Mouse (Mus musculus) mouse trophoblast stem cell (cell line): ENCODE measurements around the gene Tmed1.
"Not testable (repeated sequence)": the region's sequence is repeated elsewhere in the genome, so short reads cannot be mapped to it uniquely, and the experiment has no call there.

Experiments used
- in situ Hi-C, 2 experiments: fragments of 300-500 bp; cut with MseI, MboI; formaldehyde crosslinking; loops; 2 replicates in 1 of 2; 3 replicates in 1 of 2; pipeline ENCODE4 v1.15.1; 2025

The Tmed1 gene

DNA sequence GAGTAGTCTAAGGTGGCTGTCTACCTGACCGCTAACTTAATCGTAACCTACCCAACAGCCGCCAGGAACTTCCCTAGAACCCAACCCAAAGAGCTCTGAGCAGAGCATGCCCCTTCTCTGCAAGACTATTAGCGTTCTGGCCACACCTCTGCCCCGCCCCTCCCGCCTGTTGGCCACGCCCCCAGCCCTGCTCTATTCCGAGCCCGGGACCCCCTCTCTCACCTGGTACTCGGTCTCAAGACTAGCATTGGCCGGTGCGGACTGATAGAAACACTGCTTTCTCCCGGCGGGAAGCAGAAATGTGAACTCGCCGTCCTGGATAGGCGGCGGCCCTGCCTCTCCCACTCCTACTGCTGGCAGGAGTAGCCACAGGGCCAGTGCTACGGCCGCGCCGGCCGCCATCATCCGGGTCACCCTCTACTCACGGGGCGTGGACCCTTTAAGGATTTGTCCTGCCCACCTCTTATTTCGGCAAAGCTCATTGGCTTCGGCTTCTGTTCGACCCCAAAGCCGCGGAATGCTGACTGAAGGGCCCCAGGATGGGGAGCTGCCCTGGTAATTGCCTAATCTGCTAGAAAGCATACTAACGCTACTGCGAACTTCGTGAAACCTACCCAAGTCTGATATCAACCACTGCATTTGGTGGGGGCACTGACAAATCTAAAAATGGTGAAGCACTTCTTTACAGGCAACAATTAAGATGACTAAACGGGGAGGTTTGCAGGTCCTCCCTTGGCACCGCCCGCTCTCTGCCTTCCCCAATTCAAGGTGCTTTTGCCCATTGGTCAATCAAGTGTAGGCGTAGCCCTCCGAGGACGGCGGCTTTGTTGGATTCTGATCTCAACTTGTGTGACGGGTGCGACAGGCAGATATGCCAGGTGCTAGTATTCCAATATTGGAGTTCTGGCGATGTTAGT, at the start of gene Tmed1:
Gene Tmed1 (minus strand): TSS at position 481 of the 917 bp plus-strand sequence.
- in situ Hi-C loops = no loop called here

DNA sequence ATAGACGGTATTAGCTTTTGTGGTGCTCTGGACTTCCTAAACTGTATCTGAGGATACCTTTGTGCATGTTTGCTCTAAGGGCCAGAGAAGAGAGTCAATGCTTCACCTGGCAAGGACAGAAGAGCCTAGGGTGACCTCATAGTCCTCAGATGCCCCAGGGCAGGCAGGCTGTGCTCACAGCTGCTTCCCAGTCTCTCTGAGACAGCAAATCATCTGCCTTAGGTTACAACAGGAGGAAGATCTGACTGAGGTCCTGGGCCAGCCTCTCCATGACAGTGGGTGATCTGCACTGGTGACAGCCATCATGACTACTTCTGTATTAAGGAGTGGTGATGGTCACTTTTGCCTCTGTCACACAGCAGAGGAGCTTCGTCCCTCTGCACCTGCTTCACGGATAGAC, 49.1 kb upstream of the Tmed1 start:
- in situ Hi-C loops = no loop called here

DNA sequence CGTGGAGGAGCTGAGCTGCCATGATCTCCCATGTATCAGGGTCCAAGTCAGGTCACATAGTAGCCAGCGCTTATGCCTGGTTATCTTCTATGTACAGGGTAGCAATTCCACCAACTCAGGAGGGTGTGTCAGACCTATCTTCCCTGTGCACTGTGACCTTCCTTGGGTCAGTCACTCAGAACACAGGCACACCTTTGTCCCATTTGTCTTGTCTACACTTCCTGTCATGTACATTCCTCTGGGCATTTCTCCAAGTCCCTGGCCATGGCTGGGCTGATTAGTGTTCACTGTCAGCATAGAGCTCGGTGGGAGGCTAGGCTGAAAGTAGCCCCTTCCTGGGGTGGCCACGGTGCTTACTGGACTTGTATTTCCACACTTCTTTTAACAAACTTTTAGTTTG, 48.3 kb upstream of the Tmed1 start:
- in situ Hi-C loops = no loop called here

DNA sequence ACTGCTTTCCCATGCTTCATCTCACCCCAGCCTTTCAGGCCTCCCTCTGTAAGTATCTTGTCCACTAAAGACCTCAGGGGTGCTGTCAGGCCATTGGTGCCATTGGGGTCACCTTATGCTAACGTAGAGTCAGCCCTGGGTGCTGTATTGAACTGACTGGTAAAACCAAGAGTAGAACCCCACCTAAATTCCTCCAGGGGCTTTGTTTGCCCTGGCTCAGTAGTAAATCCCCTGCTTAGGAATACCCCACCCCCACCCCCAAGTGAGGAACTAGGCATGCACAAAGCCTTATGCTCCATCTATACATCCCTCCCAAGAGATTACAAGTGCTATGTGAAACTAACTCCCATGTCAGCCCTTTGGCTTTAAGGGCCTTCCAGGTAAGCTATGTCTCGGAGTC, 47.5 kb upstream of the Tmed1 start:
- in situ Hi-C loops = no loop called here

DNA sequence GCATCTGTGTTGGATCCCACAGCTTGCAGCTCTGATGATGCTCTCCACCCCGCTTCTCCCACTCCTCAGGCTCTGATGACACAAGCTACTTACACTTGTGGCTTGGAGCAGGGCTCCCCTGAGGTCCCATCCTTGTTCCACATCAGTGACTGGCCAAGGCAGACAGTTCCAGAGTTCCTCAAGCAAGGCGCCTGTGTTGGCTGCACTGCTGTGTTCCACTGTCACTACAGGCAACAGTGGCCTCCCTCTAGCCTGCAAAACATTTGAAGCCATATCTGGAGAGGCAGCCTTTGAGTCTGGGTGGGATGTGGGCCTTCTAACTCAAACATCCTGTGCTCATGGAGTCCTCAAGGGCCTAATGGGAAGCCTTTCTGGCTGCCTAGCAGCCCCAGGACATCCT, 46.9 kb upstream of the Tmed1 start:
- in situ Hi-C loops = no loop called here

DNA sequence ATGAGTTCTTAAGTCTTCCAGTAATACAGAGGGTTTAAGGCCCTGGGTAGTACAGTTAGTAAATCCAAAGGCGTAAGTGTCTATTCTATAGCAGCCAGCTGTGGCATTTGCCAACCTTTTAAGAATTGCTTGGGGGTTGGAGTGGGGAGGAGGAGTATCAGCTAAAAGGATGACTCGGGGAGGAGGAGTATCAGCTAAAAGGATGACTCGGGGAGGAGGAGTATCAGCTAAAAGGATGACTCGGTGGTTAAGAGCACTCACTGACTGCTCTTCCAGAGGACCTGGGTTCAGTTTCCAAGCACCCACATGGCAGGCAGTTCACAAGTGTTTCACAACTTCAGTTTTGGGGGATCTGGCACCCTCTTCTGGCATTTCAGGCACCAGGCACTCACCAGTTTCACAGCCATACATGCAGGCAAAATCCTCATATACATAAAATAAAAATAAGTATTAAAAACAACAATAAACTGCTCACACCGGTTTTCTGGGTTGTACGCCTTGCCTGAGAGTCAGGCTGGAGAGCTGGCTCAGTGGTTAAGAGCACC, 45.2 kb upstream of the Tmed1 start:
- in situ Hi-C loops = no loop called here

DNA sequence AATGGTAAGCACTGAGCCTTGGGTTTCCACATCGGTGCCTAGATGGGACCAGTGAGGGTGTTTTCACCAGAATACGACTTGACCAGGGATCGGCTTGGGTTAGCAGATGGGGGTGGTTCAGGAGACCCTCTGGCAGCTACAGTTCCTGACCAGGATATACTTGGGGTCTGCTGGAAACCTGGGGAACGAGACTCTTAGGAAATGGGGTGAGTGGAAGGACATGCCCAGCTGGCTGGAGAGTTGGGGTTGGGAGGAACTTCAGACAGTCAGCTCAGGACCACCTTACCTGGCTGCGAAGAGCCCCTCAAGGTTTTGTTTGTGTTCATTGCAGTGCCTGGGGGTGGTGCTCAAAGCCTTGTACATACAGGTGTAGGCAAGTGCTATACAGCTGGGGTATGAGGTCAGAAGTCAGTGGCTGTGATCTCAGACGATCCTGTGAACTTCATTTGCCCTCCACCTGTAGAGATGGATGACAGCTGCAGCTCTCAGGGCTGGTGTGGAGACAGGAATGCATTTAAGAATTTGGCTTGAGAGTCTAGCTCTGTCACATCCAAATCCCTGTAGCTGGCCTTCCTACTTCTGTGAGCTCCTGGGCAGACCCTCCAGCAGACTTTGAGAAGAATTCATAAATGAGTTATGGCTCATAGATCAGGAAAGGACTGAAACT, 43.7 kb upstream of the Tmed1 start:
- in situ Hi-C loops = no loop called here

DNA sequence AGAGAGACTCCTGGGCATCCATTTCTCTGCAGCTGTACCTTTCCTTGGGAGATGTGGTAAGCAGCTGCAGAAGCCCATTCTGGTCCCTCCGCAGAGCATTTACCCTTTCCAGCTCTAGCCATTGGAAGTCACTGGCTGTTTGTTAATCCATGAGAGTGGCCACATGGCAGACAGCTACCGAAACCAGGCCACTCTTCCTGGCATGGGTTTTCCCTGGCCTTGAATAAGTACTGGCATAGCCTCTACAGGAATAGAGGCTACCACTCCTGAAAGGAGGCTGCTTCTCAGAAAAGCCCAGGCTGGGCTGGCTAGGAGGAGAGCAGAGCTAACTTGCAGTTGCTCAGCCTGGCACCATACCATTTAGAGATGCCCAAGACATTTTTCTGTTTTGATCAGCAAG, 41.0 kb upstream of the Tmed1 start:
- in situ Hi-C loops = no loop called here

DNA sequence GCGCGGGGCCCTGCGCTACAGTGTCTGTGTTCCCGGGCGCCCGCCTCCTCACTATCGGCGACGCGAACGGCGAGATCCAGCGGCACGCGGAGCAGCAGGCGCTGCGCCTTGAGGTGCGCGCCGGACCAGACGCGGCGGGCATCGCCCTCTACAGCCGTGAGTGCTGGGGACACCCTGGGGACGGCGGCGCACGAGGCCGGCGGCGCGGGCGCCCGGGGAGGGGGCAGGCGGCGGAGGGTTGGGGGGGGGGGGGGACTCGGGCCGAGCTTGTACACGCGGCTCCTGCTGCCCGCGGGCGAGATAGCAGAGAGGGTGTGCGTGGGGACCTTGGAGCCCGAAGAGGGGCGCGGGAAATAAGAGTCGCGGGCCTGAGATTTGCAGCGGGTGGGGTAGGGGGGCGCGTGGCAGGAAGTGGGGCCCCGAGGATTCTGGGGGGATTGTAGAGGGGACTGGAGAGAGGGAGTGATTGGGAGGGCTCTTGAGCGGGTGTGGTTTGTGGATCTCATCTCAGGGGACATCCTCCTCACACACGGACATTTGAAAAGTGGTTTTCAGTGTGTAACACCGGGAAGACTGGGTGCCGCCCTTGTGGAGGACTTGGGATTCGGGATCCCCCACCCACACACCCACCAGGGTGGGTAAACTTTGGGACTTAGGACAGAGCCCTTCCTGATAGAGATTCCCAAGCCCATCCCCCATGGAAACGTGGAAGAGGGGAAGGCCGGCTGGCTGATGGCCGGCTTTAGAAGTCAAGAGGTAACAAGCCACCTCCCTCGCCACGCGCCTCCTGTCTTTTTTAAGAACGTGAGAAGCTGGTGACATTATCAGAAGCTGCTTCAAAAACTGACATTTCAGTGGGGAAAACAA, 37.3 kb upstream of the Tmed1 start:
- in situ Hi-C loops = no loop called here

DNA sequence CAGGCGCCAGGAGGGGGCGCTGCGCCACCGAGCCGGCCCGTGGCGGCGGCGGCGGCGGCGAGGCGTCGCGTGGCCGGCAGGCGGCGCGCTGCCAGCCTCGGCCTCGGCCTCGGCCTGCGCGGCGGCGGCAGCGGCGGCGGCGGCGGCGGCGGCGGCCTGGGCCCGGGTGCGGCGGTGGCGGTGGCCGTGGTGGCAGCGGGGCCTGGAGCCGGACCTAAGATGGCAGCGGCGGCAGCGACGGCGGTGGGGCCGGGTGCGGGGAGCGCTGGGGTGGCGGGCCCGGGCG, 36.7 kb upstream of the Tmed1 start, which contains the start of gene Carm1:
Gene Carm1 (plus strand): TSS at position 106 of the 286 bp plus-strand sequence.
- in situ Hi-C loops = no loop called here

DNA sequence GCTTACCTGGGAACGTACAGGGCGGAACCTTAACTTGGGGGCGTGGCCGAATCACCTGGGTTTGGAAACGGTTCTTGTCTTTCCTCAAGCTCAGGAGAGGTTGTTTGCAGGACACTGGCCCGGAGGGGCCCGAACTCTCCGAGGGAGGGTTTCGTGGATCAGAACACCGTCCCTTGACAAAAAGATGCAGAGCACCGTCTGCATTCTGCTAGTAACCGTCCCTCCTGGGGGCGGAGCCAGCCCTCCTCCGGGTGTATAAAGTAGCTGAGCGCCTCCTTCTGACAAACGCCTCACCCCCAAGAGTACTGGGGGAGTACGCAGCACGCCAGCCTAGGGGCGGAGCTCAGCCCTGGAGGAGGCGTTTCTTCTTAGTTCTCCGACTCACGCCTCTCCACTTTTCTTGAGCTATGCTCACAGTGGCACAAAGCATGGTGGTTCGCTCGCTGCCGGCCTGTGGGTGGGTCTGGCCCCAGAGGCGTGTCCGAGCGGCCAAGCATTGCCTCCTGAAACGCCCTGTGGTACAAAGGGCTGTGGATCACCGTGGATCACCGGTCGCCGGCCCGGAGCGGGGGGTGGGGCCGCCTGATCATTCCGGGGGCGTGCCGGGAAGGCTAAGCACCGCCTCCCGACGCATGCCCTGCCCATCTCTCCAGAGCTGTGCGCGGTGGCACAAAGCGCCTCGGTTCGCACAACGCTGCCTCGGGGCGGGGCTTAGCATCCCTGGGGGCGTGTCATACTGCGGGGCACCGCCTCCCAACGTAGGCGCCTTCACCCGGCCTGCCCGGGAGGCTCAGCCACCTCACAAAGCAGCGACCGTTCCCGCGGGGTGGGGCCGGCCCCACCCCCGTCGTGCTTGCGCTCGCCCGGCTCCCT, 36.1 kb upstream of the Tmed1 start:
- in situ Hi-C loops = no loop called here

DNA sequence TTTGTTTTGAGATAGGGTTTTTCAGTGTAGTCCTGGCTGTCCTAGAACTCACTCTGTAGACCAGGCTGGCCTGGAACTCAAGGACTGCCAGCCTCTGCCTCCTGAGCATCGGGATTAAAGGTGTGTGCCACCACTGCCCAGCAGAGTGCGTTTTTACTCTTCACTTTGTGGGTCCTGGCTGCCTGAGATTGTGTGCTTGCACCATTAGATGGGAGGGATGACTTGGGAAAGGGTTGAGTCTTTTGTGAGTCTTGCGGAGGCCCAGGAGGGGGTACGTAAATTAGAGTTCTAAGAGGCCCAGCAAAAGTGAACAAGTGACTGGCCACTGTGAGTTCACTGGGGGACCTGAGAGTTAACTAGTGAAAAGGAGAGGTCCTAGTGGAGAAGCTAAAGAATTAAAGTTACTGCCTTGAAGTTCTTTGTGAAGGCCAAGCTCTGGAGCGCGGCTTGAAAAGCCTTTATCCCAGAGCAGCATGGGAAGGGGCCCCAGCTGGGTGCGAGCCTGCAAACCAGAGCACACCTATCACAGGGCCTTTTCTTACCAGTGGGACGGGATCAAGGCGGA, 35.4 kb upstream of the Tmed1 start:
- in situ Hi-C loops = no loop called here

DNA sequence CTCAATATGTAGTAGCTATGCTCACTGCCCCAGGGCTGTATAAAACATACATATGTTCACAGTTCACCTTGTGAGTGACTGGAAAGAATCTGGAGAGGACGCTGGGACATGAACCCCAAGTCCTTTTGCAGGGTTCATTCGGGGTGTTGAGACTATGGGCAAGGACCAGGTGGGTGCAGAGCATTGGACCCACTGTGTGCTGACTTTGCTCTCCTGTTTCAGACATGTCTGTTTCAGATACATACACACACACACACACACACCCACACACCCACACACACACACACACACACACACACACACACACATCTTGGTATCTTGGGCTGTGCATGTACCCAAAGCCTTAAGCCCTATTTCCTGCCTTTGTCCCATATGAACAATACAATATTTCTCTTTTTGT, 31.9 kb upstream of the Tmed1 start:
- in situ Hi-C loops = not testable (repeated sequence)

DNA sequence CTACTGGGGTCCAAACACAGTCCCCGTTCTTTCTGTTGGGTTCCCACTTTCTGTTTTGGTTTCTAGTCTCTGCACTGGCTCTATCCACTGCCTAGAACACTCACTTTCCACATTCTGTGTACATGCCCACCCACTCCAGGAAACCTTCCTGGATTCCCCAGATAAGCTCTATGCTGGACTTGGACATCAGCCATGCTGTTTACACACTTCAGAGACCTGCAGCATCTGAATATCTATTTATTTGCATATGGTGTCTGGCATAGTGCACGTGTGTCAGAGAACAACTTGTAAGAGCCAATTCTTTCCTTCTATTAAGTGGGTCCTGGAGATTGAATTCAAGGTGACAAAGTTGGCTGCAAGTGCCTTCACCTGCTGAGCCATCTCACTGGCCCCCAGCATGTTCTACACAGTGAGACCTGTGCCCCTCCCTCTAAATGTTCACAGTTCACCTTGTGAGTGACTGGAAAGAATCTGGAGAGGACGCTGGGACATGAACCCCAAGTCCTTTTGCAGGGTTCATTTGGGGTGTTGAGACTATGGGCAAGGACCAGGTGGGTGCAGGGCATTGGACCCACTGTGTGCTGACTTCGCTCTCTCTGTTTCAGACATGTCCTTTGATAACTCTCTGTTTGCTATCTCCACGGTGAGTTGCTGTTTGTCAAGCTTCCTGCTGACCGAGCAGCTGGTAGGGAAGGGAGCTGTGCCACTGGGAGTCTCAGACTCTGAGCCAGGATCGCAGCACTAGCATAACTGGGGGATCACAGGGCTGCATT, 30.1 kb upstream of the Tmed1 start:
- in situ Hi-C loops = no loop called here

DNA sequence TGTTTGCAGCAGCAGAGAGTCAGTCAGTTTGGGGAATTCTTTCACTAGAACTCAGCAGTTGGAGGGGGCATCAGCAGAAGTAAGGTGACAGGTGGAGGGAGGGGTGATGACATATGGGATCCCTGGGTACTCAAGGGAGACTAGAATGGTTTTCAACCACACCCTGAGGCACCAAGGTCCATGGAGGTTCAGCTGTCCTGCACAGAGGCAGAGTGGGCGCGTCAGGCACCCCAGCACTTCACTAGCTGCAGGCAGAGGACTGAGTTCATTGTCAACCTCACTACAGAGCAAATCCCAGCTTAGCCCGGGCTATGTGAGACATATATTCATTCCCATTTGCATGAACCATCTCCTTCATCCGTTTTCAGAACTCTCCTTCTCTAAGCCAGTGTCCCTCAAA, 27.0 kb upstream of the Tmed1 start:
- in situ Hi-C loops = no loop called here

DNA sequence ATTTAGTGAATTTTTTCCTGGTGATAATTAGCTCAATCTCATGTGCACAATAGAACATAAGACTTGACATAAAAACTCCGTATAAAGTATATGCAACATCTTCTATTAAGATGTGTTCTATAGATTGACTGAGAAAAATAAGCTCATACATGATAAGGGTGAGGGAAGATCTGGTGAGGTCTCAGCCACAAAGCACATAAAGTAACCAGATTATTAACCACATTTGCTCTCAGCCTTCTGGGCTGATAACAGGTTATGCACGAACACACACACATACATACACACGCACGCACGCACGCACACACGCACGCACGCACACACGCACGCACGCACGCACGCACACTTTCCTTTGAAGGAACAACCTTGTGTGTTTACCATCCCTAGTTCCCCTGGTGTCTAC, 26.4 kb upstream of the Tmed1 start:
- in situ Hi-C loops = no loop called here

DNA sequence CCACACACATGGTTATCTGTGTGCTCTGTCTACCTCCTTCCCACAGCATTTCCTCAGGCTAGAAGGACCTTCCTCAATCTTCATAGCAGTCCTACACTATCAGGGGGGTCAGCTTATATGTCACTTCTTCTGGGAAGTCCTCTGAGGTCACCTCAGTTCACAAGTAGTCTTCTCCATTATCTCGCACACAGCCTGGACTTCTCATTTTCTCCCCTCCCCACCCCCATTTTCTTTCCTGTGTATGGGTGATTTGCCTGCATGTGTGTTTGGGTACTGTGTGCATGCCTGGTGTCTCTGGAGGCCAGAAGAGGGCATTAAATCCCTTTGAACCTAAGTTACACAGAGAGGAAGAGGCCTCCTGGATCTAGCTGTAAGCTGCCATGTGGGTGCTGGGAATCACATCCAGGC, 17.9 kb upstream of the Tmed1 start:
- in situ Hi-C loops = no loop called here

DNA sequence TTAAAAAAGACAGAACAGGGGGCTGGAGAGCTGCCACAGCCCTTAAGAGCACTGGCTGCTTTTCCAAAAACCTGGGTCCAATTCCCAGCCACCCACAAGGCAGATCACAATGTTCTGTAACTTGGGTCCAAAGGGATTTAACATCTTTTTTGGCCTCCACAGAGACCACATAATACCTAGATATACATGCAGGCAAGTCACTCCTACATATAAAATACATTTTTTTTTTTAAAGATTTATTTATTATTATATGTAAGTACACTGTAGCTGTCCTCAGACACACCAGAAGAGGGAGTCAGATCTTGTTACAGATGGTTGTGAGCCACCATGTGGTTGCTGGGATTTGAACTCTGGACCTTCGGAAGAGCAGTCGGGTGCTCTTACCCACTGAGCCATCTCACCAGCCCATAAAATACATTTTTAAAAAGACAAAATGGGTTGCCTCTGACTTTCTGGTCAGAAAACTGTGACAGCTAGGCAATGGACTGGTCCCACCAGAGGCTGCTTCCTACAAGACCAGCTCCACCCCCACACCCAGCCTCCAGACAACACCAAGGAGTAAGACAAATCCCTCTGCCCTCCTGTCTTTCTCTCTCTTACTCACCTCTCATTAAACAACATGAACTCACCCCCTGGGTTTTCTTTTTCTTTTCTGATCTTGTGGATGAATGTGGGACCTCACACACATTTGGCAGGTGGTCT, 17.2 kb upstream of the Tmed1 start:
- in situ Hi-C loops = no loop called here

DNA sequence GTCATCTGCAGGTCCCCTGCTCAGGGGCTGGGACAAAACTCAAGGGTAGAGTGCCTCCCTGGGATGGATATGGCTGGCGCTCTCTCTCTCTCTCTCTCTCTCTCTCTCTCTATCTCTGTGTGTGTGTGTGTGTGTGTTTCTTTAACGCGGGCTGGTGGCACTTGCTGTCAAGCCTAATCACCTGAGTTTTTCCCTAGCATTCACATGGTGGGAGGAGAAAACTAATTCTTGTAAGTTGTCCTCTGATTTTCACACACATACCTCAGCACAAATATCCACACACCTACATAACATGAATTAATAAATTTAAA, 16.5 kb upstream of the Tmed1 start:
- in situ Hi-C loops = no loop called here
